Mouse (Mus musculus) cerebellum, postnatal 4 days (tissue): ENCODE data around the gene Dnajc27.
A peak's percentile ranks its signal among the peaks of the same experiment; 100 is the strongest.

Experiments used
- DNase-seq, 2 experiments: peaks; one replicate each; pipeline ENCODE4 v3.0.0; 2022; ENCODE audit warnings: low spot score in 2 of 2, mixed read lengths in 1 of 2

The Dnajc27 gene

GRCm38 (mm10) chr12:4083441-4083840 lies 1.1 kb downstream of the Dnajc27 start:
- no peak for DNase-seq

GRCm38 (mm10) chr12:4107383-4107782 lies 25.0 kb downstream of the Dnajc27 start:
- DNase-seq = peak; percentile 64 to 81

GRCm38 (mm10) chr12:4116132-4116531 lies 33.7 kb downstream of the Dnajc27 start:
- DNase-seq = no peak

GRCm38 (mm10) chr12:4117136-4117535 lies 34.8 kb downstream of the Dnajc27 start:
- no peak for DNase-seq

- no peak for DNase-seq
Observed at GRCm38 (mm10) chr12:4117579-4117978, 35.2 kb downstream of the Dnajc27 start.

GRCm38 (mm10) chr12:4127346-4127745 lies 45.0 kb downstream of the Dnajc27 start:
- no peak for DNase-seq

- DNase-seq = peak; percentile 49 to 72
Observed at GRCm38 (mm10) chr12:4132941-4133846, 50.8 kb downstream of the Dnajc27 start, which contains the start of gene Adcy3. Gene Adcy3, plus strand, starts transcription at chr12:4133103.

- no peak for DNase-seq
Observed at GRCm38 (mm10) chr12:4133847-4134212, 51.4 kb downstream of the Dnajc27 start.

GRCm38 (mm10) chr12:4143179-4143578 lies 60.8 kb downstream of the Dnajc27 start:
- no peak for DNase-seq

GRCm38 (mm10) chr12:4150936-4151335 lies 68.6 kb downstream of the Dnajc27 start:
- DNase-seq = no peak

- no peak for DNase-seq
Observed at GRCm38 (mm10) chr12:4151969-4152368, 69.6 kb downstream of the Dnajc27 start.

- no peak for DNase-seq
Observed at GRCm38 (mm10) chr12:4157466-4157865, 75.1 kb downstream of the Dnajc27 start.

- no peak for DNase-seq
Observed at GRCm38 (mm10) chr12:4158179-4158578, 75.8 kb downstream of the Dnajc27 start.

GRCm38 (mm10) chr12:4158868-4159632 lies 76.7 kb downstream of the Dnajc27 start:
- DNase-seq = no peak
